Mouse (Mus musculus) cerebellum, postnatal 10 days (tissue): ENCODE results near the gene Rab3il1.

Experiments
- DNase-seq, 2 experiments: peaks; one replicate each; pipeline ENCODE4 v3.0.0; 2021; ENCODE audit warnings: mixed read lengths in 2 of 2

Gene Rab3il1

DNA sequence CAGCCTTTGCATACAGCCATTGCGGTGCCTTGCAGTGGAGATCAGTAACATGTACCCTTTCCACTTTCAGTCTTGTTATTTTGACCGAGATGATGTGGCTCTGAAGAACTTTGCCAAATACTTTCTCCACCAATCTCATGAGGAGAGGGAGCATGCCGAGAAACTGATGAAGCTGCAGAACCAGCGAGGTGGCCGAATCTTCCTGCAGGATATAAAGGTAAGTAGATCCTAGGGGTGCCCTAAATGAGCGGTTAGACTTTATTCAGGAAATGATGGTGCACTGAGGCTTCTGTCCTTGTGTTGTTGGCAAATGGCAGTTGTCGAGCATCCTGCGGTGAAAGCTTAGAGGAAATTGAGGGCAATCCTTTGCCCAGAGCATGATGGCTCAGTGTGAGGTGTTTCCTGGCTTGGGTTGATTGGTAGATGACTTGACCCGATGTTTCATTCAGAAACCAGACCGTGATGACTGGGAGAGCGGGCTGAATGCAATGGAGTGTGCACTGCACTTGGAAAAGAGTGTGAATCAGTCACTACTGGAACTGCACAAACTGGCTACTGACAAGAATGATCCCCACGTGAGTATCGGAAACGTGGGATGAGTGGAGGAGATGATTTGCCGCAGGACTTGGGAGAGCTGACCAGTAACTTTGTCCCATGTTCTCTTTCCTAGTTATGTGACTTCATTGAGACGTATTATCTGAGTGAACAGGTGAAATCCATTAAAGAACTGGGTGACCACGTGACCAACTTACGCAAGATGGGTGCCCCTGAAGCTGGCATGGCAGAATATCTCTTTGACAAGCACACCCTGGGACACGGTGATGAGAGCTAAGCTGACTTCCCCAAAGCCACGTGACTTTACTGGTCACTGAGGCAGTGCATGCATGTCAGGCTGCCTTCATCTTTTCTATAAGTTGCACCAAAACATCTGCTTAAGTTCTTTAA, 17.1 kb upstream of the Rab3il1 start:
- DNase-seq = no peak

DNA sequence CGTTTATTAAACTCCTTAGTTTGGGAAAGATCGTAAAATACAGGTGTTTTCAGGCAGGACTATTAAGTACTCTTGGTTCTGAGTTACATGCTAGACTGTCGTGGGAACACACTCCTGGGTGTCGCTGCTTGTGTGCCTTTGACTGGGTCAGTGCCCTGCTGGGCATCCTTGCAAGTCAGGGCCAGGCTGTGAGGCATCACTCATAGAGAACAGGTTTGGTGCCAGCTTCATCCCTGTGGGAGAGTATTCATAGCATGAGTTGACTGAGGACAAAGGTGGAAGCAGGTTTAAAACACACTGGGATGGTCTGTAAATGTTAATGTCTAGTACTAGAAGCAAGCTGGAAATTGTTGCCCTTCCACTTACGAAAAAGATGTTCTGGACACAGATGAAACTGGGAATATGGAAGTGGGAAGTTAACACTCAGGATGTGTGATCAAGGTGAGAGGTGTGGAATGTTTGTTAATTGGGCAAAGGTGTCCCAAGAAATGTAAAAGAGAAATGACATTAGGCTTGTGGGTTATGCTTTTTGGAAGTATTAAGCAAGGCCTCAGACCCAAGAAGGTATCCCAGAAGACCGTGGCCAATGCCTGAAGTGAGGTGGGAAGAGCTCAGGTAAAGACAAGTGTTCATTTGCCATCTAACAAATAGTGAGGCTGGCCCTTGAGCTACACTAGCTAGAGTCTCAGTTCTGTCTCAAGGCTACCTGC, 16.1 kb upstream of the Rab3il1 start:
- DNase-seq = no peak

DNA sequence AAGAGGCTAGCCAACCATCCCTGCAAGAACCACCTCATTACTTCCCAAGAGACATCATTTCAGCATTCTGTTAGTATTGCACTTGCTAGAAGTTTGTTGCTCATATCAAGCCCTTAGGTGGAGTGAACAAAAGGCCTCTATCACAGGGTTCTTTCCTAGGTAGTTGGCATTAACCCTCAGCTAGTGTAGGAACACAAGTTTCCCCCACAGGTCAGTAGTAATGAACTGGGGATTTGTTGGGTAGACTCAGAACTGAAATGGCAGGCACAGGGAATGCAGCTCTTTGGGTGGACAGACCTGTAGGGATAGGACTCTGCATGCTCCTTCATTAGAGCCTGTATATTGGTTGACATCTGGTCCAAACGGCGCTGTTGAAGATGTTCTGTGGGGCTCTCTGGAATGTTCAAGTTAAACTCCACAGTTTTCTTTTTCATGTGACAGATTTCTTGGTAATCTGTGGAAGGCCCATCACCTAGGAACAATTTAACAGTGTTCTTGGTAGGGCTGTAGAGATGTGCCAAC, 15.5 kb upstream of the Rab3il1 start:
- no peak for DNase-seq

GRCm38 (mm10) chr19:9987192-9987591, 14.3 kb upstream of the Rab3il1 start:
- no peak for DNase-seq

DNA sequence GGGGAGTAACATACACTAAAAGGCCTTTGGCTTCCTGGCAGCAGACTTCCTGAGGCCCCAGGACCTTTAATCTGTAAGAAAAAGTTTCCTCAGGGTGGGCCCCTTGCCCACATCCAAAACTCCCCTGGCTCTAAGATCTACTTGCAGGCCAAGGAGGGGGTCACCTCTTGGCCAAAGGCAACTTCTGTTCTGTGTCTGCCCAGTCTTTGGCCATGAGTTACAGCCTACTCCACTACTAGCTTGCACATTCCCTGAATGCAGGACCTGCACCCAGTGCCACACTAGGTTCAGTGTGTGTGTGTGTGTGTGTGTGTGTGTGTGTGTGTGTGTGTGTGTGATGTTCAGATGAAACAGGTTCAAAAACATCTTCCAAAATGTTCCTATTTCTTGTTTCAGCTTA, 13.9 kb upstream of the Rab3il1 start:
- no peak for DNase-seq

GRCm38 (mm10) chr19:9989171-9989883, 12.1 kb upstream of the Rab3il1 start:
- DNase-seq = peak in 1 of 2 experiments; percentile 36

- DNase-seq = no peak
Observed at GRCm38 (mm10) chr19:9989884-9990256, 11.6 kb upstream of the Rab3il1 start.

GRCm38 (mm10) chr19:9991304-9991703, 10.2 kb upstream of the Rab3il1 start:
- DNase-seq = peak; percentile 86 to 88

- no peak for DNase-seq
Observed at GRCm38 (mm10) chr19:9992011-9992958, 9.2 kb upstream of the Rab3il1 start.

DNA sequence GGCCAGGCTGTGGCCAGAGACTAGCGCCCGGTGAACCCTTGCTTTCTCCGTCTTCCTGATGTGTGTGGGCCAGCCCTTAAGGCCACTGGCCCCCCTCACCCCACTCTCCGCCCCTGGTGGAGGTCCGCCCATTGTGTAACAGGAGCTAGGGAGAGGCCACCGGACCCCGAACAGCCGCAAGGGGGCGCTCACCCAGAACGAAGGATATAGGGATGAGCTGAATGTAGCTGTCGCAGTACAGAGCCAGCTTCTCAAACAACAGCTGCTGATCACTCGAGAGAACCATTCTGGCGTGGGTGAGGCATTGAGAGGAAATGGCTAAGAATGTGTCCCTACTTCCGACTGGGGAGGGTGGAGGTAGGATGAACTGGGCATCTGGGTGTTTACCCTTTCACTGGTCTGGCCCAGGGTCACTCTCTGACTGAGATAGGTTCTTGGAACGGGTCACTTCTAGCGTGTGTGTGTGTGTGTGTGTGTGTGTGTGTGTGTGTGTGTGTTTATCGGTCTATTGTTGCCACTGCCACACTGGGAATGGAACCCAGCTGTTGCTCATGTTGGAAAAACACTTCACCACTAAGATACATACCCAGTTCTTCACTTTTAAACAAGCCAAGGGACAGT, 8.3 kb upstream of the Rab3il1 start:
- peak; percentile 94 to 96 for DNase-seq

DNA sequence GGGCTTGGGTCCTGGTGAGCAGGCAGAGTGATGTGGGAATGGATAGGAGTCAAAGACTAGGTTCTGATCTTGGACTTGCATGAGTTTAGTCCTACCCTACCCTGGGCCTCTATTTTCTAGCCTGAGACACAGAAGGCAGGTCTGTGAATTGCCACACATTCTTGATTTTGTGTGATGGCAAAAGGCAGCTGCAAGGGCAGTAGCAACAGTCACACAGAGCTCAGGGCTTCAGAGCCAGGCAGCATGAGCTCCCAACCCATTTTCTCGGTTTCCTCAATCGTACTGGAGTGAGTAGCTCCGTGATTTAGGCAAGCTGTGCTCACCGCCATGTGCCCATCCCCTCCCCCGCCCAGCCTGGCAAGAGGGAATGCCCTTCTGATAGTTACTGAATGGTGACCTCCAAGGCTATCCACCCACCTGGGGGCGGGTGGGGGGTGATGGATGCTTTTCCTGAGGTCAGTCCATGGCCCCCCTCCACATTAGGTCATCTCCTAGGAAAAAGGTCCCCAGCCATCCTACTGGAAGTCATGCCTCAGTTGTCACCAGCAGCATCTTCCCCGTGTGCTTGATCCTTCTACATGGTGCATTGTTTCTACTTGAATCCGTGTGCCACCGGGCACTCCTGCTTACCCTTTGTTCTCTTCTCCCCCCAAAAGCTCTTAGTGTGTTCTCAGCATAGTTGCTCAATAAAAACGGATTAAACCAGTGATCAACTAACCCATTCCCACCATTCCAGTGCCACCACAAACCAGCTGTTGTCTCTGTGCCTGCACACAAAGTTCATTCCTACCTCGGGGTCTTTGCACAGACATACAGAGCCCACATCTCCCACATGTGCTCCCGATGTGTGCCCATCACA, 4.0 kb upstream of the Rab3il1 start:
- DNase-seq = peak; percentile 41 to 48

DNA sequence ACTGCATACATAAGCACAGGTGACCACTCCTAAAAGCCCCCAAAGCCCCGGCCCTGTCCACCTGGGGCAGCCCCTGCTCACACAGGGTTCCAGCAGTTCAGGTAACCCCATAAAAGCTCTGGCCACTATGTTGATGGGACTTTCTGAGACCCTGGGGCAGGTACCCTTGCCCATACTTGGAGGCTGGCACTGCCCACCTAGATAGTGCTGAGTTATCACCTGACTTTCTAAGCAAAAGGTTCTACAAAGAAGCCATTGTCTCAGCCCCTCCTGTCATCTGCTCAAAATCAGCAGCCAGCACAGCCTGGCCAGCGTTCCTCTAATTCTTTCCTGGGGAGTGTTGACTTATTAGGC, 3.4 kb upstream of the Rab3il1 start:
- DNase-seq = no peak

DNA sequence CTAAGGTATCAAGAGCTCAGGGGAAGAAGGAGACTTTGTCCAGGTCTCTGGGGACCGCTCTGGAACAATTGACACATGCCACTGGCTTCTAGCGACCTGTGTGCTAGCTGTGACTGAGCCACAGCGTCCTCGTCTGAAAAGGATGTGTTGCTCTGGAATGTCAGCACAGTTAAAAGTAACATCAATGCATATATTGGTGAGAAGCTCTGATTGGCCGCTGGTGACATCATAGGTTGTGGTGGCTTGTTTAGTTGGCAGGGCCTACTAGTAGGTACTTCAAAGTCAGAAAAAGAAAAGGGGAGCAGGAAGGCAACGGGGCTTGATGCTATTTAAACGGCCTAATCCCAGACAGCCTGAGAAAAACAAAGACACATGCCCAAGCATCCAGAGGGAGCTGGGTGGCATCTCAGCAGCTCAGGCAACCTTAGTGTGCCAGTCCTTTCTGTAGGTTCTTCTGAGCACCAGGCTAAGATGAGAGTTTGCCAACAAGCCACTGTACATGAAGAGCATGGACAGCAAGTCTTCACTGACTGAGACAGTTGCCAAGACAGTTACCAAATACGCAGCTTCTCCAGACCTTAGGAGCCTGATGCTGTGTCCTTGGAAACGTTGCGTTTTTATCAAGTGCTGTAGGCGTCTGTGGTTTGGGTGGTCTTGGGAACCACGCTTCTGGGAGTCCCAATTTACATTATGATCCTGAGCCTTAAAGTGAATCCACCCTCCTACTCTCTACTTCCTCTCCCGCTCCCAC, 2.6 kb upstream of the Rab3il1 start:
- no peak for DNase-seq

GRCm38 (mm10) chr19:10000330-10000729, 1.1 kb upstream of the Rab3il1 start:
- peak; percentile 56 to 63 for DNase-seq

GRCm38 (mm10) chr19:10003696-10004095, 2.2 kb downstream of the Rab3il1 start:
- no peak for DNase-seq

- DNase-seq = no peak
Observed at GRCm38 (mm10) chr19:10011408-10011807, 9.9 kb downstream of the Rab3il1 start.

- DNase-seq = no peak
Observed at GRCm38 (mm10) chr19:10012827-10013278, 11.4 kb downstream of the Rab3il1 start.

GRCm38 (mm10) chr19:10013348-10013747, 11.9 kb downstream of the Rab3il1 start:
- no peak for DNase-seq

GRCm38 (mm10) chr19:10013913-10014312, 12.4 kb downstream of the Rab3il1 start:
- no peak for DNase-seq

- no peak for DNase-seq
Observed at GRCm38 (mm10) chr19:10014824-10015223, 13.4 kb downstream of the Rab3il1 start.
